Mouse (Mus musculus): ENCODE measurements around the gene Enah. TPM values are rescaled to one million over a fixed set of nuclear protein-coding genes. Genes with fewer than 3 reads are reported as not detected.

The Enah gene
- total RNA-seq, 2 experiments from 2014 or later: 145 to 154 TPM

DNA sequence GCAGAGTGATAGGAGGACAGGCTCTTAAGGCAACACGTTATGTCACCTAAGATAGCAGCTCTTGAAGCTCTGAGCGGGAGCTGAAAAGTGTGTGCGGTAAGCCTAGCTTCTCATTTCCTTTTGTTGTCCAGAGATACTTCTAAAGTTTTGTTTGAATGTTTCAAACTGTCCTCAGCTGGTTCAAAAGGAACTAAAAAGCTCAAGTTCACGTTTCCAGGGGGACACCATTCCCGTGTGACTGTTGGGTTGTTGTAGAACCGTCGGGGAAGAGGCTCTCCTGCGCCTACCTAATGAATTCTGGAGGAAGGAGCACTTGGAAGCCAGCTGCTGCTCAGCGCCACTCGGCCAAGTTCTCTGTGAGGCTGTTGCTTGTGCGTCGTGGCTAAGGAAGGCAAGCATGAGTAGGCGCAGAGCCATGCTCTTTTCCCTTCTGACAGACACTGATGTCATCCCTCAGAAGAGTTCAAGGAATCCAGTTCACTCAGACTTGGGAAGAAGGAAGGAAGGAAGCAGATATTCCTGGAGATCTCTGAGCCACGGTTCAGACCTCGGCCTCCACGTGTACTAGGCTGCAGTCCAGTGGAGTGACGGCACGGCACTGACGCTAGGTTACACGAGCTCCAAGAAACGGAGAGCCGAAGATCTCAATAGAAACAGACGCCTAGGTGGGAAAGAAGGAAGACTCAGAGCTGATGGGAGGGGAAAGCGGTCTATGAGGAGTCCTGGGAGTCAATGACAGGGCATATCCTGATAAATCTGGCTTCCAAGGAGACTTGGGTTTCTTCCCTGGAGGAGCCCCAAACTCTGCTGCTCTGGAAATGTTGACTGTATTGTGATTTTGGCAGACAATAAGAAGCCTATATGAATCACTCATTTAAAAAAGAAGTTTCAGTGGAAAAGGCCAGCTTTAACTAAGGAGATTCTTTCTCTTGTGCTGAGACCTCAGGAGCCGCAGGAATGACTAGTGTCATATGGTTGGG, 8.7 kb upstream of the Enah start:
- no peak for DNase-seq (ENCODE audit: low spot score in 2 of 2)

DNA sequence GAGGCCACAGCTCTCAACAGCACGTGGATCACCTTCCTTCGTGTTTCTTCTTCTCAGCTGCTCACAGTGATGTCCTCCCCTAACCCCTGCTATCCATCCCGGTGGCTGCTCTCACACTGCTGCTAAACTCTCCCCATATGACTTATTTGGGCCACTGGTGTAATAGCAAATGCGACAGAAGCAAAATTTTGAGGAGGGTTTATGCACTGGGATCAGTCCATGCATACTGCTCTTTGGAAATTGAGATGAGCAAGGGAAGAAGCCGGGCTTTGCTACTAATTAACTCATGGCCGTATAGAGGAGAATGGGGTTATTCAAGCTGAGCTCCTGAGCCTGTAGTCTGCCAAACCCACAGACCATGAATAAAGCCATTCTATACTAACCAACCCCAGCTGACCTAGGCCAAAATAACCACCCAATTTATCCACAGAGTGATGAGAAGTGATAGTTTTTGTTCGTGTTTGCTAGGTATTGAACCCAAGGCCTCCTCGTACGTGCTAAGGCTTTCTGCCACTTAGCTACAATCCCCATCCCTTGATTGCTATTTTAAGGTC, 7.7 kb upstream of the Enah start:
- DNase-seq (ENCODE audit: low spot score in 2 of 2): no peak

DNA sequence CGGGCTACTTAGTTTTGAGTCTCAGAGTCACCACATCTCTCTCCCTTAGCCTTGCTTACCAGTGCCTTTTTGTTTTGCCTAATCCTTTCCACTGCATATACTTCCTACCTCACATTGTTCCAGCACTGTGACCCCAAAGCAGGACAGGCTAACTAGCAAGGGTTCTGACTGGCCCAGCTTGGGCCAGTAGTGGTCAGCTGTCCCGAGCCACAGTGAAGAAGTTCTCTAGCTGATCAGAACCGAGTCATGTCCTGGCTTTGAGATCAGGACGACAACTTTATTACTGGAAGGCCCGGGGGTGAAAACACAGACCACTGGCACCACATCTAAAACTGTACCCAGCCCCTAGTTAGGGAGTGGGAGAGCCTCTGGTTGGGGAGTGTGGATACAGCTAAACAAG, 7.0 kb upstream of the Enah start:
- no peak for DNase-seq (ENCODE audit: low spot score in 2 of 2)

DNA sequence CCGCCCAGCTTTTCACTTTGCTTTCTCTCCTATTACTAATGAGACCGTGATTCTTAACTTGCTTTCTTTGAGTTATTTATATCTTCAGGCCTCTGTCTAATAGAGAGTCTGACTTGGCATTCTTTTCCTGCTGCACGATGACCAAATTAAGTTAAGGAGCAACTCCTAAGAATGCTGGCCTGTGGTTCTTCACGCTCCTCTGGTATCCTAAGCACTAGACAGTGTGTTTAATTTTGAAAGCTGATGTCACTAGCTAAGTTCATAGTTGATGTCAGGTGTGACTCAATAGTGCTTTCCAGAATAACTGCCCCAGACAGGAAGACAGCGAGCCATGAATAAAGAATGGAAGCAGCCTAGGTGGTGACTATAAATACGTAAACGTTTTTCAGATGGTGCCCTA, 6.3 kb upstream of the Enah start:
- no peak for DNase-seq (ENCODE audit: low spot score in 2 of 2)

DNA sequence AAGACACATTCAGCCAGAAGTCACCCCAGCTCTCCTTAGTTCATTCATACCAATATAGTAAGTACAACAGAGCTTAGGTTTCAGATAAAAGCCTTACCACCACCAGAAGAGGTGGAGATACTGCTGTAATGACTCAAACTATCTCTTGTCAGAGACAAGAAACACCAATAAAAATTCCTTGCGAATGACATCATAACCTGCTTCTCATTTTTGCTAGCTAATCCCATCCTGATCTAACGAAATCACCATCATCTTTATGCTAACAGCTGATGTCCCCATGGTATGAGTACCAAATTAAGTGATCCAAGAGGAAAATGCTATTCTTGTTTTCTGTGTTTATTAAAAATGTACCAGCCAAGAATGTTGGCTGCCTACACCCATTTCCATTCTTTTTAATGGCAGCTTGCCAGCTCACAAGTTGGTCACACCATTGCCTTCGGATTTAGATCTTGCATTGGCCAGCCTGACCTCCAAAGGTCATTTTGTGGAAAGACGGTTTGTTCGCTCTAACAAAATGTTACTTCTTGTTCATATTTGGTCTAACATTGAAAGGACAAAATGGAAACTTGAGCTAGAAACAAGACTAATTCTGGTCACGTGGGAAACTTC, 2.0 kb upstream of the Enah start:
- no peak for DNase-seq (ENCODE audit: low spot score in 2 of 2)

DNA sequence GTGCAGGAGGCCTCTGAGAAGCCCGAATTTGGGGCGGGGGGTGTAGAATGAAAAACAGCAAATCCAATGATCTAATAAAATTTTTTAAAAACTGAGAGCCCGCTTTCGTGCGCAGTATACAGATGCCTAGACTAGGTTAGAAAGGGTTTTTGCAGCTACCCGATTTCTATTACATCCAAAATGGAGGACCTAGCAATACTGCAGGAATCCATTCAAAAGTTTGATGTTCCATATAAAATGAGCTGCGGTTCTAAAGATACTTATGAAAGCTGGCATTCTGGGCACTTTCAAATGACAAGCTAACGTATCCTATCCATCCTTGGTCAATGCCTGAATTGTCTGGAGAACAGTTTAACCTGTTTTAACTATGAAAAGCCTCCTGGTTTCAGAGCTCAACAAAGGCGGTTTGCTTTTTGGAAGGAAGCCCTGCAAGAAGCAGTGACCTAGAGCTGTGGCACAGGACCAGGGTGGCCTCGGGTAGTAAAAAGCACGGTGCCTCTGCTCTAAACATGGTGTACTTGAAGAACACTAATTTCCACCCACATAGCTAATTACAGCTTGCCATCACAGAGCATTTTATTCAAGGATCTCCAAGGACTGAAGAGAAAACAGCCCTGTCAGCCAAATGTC, 1.2 kb upstream of the Enah start:
- DNase-seq (ENCODE audit: low spot score in 2 of 2): no peak

DNA sequence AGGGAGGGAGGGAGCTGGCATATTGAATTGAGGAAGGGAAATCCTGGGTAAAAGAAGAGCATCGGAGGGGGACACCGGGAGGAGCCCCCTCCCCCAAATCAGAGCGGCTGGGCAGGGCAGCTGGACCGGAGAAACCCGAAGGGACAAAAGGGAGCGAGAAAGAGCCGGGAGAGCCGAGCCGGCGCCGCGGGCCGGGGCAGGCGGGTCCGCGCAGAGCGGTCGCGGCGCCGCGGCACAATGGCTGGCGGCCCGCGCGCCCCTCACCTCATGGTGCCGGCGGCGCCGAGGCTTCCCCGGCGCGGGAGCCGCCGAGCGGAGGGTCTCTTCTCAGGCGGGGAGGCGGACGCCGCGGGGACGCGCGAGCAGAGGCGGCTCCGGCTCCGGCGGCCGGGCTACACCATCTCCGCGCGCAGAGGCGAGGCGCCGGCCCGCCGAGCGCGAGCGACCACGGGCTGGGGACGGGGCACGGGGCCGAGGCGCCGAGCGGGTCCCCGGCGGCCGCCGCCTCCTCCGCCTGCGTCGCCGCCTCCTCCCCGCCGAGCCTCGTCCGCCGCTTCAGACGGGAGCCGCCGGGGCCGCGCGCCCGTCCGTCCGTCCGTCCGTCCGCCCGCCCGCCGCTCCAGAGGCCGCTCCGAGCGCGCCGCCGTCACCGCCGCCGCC, 394 bp downstream of the Enah start:
- peak; percentile 14 to 27 for DNase-seq (ENCODE audit: low spot score in 2 of 2)

DNA sequence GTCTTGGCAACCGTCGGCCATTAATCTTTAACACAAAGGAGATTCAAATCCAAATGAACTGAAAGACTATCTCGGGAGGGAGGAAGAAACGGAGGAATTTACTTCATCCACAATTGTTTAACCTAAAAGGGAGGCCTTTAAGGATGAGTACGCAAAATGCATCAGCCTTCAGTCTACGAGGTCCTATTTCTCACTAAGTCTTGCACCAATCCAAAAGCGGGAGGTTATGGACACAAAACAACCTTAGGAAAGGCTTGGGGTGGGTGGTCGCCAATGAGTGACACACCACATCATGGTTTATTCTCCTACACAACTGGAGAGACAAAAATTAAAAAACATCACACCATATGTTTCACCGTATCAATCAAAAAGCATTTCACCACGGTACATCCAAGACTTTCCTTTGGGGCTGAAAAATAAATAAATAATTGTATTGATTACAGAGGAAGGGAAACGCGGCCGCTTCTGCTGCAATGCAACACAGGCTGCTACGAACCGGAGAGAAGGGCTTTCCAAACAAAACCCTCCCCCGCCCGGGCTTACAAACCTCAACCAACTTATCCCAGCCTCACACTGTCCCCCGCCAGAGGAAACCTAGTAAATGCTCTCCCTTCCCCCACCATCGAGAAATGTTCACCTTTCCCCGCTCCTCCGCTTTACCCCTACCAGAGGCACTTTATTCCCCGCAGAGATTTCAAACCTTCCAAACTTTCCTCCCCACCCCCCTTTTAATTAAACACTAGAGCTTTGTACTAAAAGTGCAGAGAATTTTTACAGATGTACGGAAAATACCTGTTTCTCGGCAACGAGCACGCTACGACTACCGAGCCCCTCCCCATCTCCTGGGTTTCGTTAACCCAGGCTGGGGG, 1.2 kb downstream of the Enah start:
- DNase-seq (ENCODE audit: low spot score in 2 of 2): peak; percentile 27 to 45

DNA sequence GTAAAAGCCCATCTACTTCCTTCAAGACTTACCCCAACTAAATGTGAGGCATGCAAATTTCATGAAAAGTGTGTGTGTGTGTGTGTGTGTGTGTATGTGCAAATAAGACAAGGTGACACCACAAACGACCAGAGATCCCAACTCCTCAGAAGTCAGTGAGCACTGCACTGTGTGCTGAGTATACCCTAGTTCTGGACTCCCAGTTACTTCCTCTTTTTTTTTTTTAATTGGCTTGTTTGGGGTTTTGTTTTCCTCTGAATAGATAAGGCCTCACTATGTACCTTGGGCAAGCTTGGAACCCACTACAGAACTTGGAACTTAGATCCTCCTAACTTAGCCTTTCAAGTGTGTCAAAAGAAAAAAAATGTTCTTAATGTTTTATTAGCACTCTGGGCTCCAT, 14.0 kb downstream of the Enah start:
- no peak for DNase-seq (ENCODE audit: low spot score in 2 of 2)

DNA sequence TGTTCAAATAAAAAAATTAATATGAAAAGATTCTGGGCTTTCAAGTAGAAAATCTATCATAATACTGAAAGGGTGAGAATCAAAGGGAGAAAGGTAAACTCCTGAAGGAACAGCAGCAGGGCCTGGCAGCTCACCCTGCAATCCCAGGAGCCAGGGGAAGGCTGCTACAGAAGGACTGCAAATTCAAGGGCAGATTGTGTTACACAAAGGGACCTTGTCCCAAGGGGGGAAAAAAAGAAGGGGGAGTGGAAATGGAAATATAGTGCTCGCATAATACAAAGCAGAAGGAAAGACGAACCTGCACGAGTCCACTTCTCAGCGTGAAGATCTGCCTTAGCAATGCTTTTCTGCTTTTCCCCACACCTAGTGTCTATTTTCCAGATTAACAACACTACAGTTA, 21.1 kb downstream of the Enah start:
- no peak for DNase-seq (ENCODE audit: low spot score in 2 of 2)

DNA sequence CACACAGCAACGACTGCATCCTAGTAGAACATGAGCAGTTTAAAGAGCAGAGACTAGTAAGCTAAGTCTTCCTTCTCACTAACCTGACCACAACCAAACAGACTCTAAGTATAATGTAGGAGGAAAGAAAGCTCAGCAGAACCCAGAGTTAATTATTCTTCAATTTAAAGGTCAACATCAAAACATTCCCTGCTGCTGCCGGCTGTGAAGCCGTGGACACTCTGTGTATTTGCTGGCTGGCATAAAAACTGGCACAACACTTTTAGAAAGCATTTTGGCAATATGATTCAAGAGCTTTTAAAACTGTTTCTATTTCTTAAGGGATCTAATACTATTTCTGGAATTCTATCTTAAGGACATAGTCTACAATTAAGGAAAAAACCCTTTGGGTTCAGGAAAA, 22.0 kb downstream of the Enah start:
- DNase-seq (ENCODE audit: low spot score in 2 of 2): no peak

DNA sequence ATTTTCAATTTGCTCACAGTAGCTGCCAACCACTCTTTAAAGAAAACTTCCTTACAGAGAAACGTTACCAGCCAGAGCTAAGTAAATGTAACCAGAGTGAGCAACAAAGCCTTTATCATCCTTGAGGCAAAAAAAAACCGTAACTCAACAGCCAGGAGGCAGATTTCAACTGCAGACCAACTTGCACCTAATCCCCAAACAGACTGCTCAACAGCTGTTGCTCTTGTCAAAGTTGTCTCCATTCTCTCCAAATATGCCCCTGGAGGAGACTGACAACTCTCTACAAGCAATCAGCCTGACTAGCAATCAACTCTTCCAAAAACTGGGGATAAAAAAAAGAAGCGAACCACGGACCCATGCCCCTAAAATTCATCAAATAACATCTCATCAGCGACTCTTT, 26.2 kb downstream of the Enah start:
- DNase-seq (ENCODE audit: low spot score in 2 of 2): no peak

DNA sequence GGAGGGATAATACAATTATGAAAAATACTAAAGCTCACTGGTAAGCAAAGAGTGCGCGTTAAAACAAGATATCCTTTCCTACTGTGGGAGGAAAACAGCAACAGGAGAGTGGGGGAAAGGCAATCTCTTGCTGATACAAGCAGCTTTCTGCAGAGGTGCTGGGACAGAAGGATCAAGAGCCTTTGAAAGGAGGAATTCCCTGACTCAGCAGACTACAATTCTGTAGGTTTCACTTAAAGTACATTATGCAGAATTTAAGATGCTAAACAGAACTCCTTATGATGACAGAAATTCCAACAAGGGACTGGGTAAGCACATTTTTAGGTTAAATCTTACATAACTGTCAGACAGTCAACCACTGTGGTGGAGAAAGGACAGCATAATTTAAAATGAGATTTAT, 31.4 kb downstream of the Enah start:
- no peak for DNase-seq (ENCODE audit: low spot score in 2 of 2)

DNA sequence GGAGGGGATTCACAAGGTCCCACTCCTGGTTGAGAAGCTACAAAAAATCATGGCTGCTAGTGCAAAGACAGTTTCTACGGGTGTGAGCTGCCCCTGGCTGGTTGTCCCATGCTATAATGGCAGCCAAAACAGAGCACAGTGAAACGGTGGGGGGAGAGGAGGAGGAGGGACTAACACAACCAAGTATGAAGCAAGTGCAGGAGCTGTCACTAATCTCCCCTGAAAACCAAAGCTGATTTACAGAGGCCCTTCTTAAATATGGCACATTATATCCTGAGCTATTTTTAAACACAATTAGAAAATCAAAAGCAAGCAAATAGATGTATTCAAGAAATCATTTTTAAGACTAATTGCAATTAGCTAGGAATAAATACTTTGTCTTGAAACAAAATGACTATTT, 32.6 kb downstream of the Enah start:
- no peak for DNase-seq (ENCODE audit: low spot score in 2 of 2)

DNA sequence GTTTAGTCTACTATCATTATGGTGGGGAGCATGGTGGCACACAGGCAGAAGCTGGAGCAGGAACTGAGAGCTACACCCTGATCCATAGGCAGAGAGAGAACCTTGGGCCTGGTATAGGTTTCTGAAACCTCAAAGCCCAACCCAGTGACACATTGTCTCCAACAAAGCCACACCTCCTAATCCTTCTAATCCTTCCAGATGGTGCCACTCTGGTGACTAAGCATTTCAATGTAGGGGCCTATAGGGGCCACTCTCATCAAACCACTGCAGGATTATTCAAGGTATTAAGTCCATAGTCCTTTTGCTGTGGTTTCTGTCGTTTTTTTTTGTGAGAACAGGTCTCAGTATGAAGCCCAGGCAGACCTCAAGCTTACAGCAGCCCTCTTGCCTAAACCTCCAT, 33.9 kb downstream of the Enah start:
- DNase-seq (ENCODE audit: low spot score in 2 of 2): no peak

DNA sequence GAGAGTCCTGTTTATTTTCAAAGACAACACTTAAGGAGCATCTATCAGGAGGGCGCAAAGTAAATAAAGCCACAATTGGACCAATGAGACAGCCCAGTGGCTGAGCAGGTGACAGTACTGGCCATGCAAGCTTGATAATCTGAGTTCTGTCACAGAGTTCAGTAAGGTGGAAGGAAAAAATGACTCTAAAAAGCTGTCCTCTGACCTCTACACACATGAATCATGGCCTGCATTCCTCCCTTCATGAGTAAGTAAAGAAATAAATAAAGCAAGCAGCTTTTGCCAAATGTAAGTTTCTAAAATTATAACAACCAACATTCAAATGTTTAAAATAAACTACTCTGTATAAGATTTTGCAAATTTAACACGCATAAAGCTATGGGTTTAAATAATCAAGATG, 35.0 kb downstream of the Enah start:
- no peak for DNase-seq (ENCODE audit: low spot score in 2 of 2)

DNA sequence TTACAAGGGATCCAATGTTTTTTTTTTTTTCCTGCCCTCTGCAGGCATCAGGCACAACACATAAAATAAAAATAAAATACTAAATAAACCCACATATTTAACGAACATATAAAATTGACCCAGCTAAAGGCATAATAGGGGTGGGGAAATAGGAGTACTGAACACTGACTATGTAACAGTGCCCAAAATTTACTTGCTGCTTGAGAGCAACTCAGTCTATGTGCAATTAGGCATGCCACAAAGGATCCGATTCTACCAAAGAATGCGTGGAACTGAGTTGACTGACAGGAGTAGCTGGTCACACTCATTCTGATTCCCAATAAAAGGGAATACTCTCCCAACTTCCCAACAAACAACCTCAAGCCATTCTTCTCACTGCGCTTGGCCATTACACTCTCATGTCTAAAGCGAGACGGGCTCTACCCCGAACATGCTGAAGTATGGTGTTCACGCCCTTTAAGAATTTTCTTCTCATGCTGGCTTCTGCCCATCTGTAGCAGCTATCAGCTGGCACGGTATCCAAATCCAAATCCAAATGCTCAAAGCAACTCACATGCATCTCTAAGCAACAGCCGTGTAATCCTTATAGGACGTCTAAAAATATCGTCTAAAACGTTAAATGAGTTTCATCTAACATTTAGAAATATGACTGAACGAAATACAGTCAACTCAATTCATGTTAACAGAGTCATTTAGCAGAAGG, 39.6 kb downstream of the Enah start:
- no peak for DNase-seq (ENCODE audit: low spot score in 2 of 2)

DNA sequence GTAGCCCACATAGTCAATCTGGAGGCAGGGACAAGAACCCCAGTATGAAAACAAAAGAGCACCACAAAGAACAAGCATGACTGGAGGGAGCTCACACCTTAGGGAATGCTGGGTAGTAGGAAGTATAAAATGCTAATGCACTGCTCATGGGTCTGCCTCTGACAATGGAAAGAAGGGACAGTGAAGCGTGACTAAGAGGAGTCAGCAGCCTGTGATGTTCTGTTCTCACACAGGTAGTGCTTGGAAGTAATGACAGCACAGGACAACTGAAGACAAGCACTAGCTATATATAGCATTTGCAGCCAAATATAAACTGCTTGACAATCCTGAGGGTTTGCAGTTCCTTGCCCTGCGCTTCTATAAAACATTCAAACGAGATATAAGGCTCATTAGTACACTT, 44.3 kb downstream of the Enah start:
- no peak for DNase-seq (ENCODE audit: low spot score in 2 of 2)

DNA sequence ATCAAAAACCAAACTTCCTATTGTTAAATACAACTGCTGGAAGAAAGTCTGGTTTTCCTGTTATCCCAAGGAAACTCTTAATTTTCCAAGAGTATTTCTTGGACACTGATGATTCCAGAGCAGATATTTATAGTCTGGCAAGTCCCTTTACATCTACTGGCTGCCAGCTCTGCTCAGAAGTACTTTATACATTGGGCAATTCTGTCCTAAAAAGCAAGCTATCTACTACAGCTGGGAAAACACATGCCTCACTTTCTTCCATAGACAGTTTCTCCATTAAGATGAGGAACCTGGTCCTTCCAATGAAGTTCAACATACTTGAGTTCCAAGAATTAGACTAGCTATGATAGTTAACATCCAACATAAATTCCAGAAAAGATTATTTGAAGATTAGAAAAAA, 44.9 kb downstream of the Enah start:
- no peak for DNase-seq (ENCODE audit: low spot score in 2 of 2)

DNA sequence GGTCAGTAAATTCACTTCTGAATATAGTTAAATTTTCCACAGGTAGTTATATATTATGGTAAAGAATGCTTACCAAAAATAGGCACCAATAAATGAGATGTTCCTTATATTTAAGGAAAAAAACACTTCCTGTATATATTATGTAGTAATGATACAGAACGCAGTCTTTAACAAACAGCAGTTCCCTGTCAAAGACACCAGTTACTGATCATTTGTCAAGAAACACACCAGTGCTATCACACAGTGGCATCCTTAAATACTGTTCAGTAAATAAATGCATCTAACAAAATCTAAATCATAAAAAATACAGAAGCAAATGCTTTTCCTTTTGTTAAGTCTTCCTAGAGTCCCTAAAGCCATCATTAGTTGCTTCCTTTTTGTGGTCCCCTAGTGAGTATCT, 54.5 kb downstream of the Enah start:
- DNase-seq (ENCODE audit: low spot score in 2 of 2): no peak
